Mouse (Mus musculus): ENCODE measurements around the gene Hoxb1.

DNA sequence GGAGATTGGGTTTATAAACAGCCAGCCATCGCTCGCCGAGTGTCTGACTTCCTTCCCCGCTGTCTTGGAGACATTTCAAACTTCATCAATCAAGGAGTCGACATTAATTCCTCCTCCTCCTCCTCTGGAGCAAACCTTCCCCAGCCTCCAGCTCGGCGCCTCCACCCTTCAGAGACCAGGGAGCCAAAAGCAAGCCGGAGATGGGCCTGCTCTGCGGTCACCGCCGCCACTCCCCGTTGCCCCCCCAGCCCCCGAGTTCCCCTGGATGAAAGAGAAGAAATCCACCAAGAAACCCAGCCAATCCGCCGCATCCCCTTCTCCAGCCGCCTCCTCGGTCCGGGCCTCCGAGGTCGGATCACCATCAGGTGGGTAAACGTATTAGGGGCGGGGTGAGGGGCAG, 13.7 kb upstream of the Hoxb1 start:
- TF ChIP-seq CTCF (IDR thresholded peaks at IDR 0.05; ENCODE audit: low read depth) (no peak), EP300 (IDR thresholded peaks at IDR 0.05; ENCODE audit: low read depth) (no peak)

Data from heart, postnatal 0 days (tissue).